Mouse (Mus musculus) testis, adult 2 months (tissue): ENCODE measurements at regions not wholly inside any gene's neighbourhood (a gene's known extent, or its start where the extent isn't known, plus 50 kb on each side); places are given as distances from the start of the nearest gene placed in this dataset.

Source experiments
- CTCF ChIP-seq: fragments of 200-500 bp; IDR thresholded peaks from 2 replicates; pipeline ENCODE4 v1.5.1; 2012; ENCODE audit warnings: low read depth, mild to moderate bottlenecking, inconsistent platforms, low read length, moderate library complexity; ENCODE audit not compliant: control insufficient read depth, insufficient read depth, insufficient replicate concordance
- POLR2A ChIP-seq: fragments of 200-500 bp; IDR thresholded peaks from 2 replicates; pipeline ENCODE4 v1.6.1; 2012; ENCODE audit warnings: low read depth, mild to moderate bottlenecking, inconsistent platforms, low read length, moderate library complexity; ENCODE audit not compliant: control insufficient read depth

- TF ChIP-seq CTCF: no peak
- TF ChIP-seq POLR2A: no peak
These were observed 251.6 kb upstream of the Tacstd2 start for GRCm38 (mm10) chr6:67787091-67787765.
